Mouse (Mus musculus) CH12.LX (cell line): ENCODE results near the gene Scube3. TPM values are rescaled to one million over a fixed set of nuclear protein-coding genes. Genes with fewer than 3 reads are reported as not detected.
A peak's percentile ranks its signal among the peaks of the same experiment; 100 is the strongest.

Experiments used
- DNase-seq: peaks from one replicate; pipeline ENCODE4 v3.0.0-alpha.2; 2013; ENCODE audit errors: extremely low read depth
- H3K27ac ChIP-seq: 2 replicates; pipeline ENCODE4 v1.5.1; 2012; ENCODE audit warnings: low read depth, mild to moderate bottlenecking, control low read depth, moderate library complexity; ENCODE audit not compliant: insufficient read depth
- H3K27me3 ChIP-seq: replicated peaks from 2 replicates; pipeline ENCODE3; 2012; ENCODE audit warnings: inconsistent platforms
- H3K36me3 ChIP-seq, 2 experiments: replicated peaks in 1 of 2; 2 replicates each; pipeline versions ENCODE3 to v1.6.1; 2012; ENCODE audit warnings: inconsistent platforms in 1 of 2, low read length in 1 of 2, mild to moderate bottlenecking in 1 of 2, mixed read lengths in 1 of 2, moderate library complexity in 1 of 2; ENCODE audit not compliant: control insufficient read depth in 1 of 2, insufficient read depth in 1 of 2
- H3K4me1 ChIP-seq, 2 experiments: 2 replicates each; pipeline ENCODE4 v1.6.1; 2012; ENCODE audit warnings: inconsistent platforms in 1 of 2, moderate library complexity in 1 of 2; ENCODE audit not compliant: insufficient read depth in 2 of 2, control insufficient read depth in 1 of 2
- H3K4me2 ChIP-seq: 2 replicates; pipeline ENCODE4 v1.6.1; 2012; ENCODE audit warnings: low read depth, mild to moderate bottlenecking, control low read depth; ENCODE audit not compliant: poor library complexity, insufficient read depth, severe bottlenecking
- H3K4me3 ChIP-seq, 3 experiments: fragments of 150-350 bp in 1 of 3; sonication (generic) in 1 of 3; replicated peaks in 1 of 3; 2 replicates each; pipeline versions ENCODE3 to v1.5.1; 2011 to 2012; ENCODE audit warnings: low read depth in 2 of 3, low read length in 2 of 3, mild to moderate bottlenecking in 2 of 3, moderate library complexity in 2 of 3, control low read depth in 1 of 3, improper control_type of control experiment in 1 of 3, inconsistent platforms in 1 of 3, mixed read lengths in 1 of 3; ENCODE audit not compliant: poor library complexity in 1 of 3
- H3K79me2 ChIP-seq: replicated peaks from 2 replicates; pipeline ENCODE4 v1.6.1; 2012; ENCODE audit warnings: mild to moderate bottlenecking, moderate library complexity; ENCODE audit not compliant: control insufficient read depth, poor library complexity, insufficient read depth, severe bottlenecking; ENCODE audit errors: extremely low read depth
- H3K9ac ChIP-seq: 2 replicates; pipeline ENCODE4 v1.6.1; 2012; ENCODE audit warnings: low read depth, mild to moderate bottlenecking, control low read depth, moderate library complexity; ENCODE audit not compliant: insufficient read depth
- H3K9me3 ChIP-seq: replicated peaks from 2 replicates; pipeline ENCODE3; 2012; ENCODE audit warnings: low read length, inconsistent platforms, mixed read lengths
- CHD2 ChIP-seq: IDR thresholded peaks from 2 replicates; pipeline ENCODE4 v1.6.1; 2011; ENCODE audit warnings: low read length, improper control_type of control experiment
- ETS1 ChIP-seq: conservative IDR thresholded peaks from 2 replicates; pipeline ENCODE4 v1.6.1; 2012; ENCODE audit warnings: low read depth, mild to moderate bottlenecking, inconsistent platforms, low read length, improper control_type of control experiment, moderate library complexity
- JUN ChIP-seq: IDR thresholded peaks from 2 replicates; pipeline ENCODE4 v1.6.1; 2011; ENCODE audit warnings: low read depth, mild to moderate bottlenecking, low read length, improper control_type of control experiment, moderate library complexity; ENCODE audit not compliant: insufficient read depth
- JUND ChIP-seq: conservative IDR thresholded peaks from 2 replicates; pipeline ENCODE4 v1.6.1; 2011; ENCODE audit warnings: low read depth, low read length, improper control_type of control experiment
- MAFK ChIP-seq: IDR thresholded peaks from 2 replicates; pipeline ENCODE4 v1.6.1; 2011; ENCODE audit warnings: low read length, improper control_type of control experiment; ENCODE audit not compliant: insufficient replicate concordance
- MAZ ChIP-seq: IDR thresholded peaks from 2 replicates; pipeline ENCODE4 v1.6.1; 2012; ENCODE audit warnings: low read depth, mild to moderate bottlenecking, inconsistent platforms, low read length, improper control_type of control experiment, moderate library complexity
- MYC ChIP-seq: IDR thresholded peaks from 2 replicates; pipeline ENCODE4 v1.6.1; 2011; ENCODE audit warnings: low read depth, mild to moderate bottlenecking, improper control_type of control experiment, low read length
- NELFE ChIP-seq: IDR thresholded peaks from 2 replicates; pipeline ENCODE4 v1.6.1; 2011; ENCODE audit warnings: low read depth, low read length, improper control_type of control experiment
- NRF1 ChIP-seq: IDR thresholded peaks from 2 replicates; pipeline ENCODE4 v1.6.1; 2014; ENCODE audit warnings: low read depth, mild to moderate bottlenecking, inconsistent platforms, low read length, improper control_type of control experiment, moderate library complexity
- POLR2A ChIP-seq: IDR thresholded peaks from 2 replicates; pipeline ENCODE4 v1.6.1; 2011; ENCODE audit warnings: low read depth, mild to moderate bottlenecking, improper control_type of control experiment, low read length
- RCOR1 ChIP-seq: conservative IDR thresholded peaks from 2 replicates; pipeline ENCODE4 v1.6.1; 2012; ENCODE audit warnings: low read depth, mild to moderate bottlenecking, inconsistent platforms, low read length, improper control_type of control experiment
- SIN3A ChIP-seq: IDR thresholded peaks from 2 replicates; pipeline ENCODE4 v1.6.1; 2012; ENCODE audit warnings: low read length, improper control_type of control experiment, inconsistent platforms
- TBP ChIP-seq: conservative IDR thresholded peaks from 2 replicates; pipeline ENCODE4 v1.6.1; 2011; ENCODE audit warnings: low read depth, low read length, improper control_type of control experiment
- UBTF ChIP-seq: IDR thresholded peaks from 2 replicates; pipeline ENCODE4 v1.6.1; 2012; ENCODE audit warnings: low read depth, mild to moderate bottlenecking, inconsistent platforms, low read length, improper control_type of control experiment, moderate library complexity
- USF1 ChIP-seq: IDR thresholded peaks from 2 replicates; pipeline ENCODE4 v1.6.1; 2014; ENCODE audit warnings: low read depth, mild to moderate bottlenecking, inconsistent platforms, low read length, improper control_type of control experiment
- USF2 ChIP-seq: conservative IDR thresholded peaks from 2 replicates; pipeline ENCODE4 v1.6.1; 2011; ENCODE audit warnings: low read depth, low read length, improper control_type of control experiment
- ZMIZ1 ChIP-seq: IDR thresholded peaks from 2 replicates; pipeline ENCODE4 v1.6.1; 2012; ENCODE audit warnings: low read depth, mild to moderate bottlenecking, inconsistent platforms, low read length, improper control_type of control experiment
- dilution Hi-C: fragments of 300-500 bp; cut with MboI; formaldehyde crosslinking; loops from 2 replicates; pipeline ENCODE4 v1.14.3; 2020; ENCODE audit warnings: low sequenced_read_pairs; ENCODE audit not compliant: extremely low pct_unique_long_range_greater_than_20kb, extremely low pct_ligation_motif_present
- in situ Hi-C: fragments of 300-500 bp; cut with MboI; formaldehyde crosslinking; loops from 3 replicates; pipeline ENCODE4 v1.14.3; 2019; ENCODE audit warnings: low sequenced_read_pairs, low pct_ligation_motif_present, low pct_unique_long_range_greater_than_20kb, mixed read lengths
- polyA plus RNA-seq: library from polyadenylated mRNA; unstranded; fragments of >175 nt; gene quantifications from 2 replicates; pipeline ENCODE4 v1.2.1, GENCODE M21; 2012; ENCODE audit warnings: low read depth; ENCODE audit not compliant: insufficient read length
- total RNA-seq, 2 experiments: library from RNA; depleted of rRNA; stranded (reverse); fragments of 300-350 nt in 1 of 2; fragments of >200 nt in 1 of 2; gene quantifications; 2 replicates each; pipeline ENCODE4 v1.2.3; 2012 to 2014

Gene Scube3
- total and polyA plus RNA-seq, 3 experiments, result 0.08 to 0.19 TPM; not detected in 1

DNA sequence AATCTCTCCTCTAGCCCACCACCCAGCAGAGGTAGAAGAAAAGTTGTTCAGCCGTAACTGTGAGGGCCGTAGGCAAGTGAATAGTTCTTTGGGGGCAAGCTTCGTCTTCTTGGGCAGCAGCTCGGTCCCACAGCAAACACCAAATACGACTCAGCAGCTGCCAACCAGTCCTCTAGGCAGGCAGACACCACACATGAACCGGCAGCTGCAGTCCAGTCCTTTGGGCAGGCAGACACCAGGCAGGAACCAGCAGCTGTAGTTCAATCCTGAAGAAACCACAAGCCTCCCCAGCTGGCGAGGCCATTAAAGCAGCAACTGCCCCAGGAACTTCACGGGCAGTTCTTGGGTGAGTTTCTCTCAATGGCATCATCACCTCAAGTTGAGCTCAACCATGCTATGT lies 29.7 kb upstream of the Scube3 start:
- Histone ChIP-seq H3K79me2 (no peaks in the 10 kb centered on the region), H3K9ac (no peak overlapping the region), H3K4me2 (no peak overlapping the region), H3K27ac (no peak overlapping the region), H3K36me3 (no peaks in the 10 kb centered on the region)
- dilution Hi-C loops, result no loop called here
- in situ Hi-C loops, result no loop called here
- no peak for DNase-seq
- no peak for TF ChIP-seq SIN3A
- TF ChIP-seq USF1, result no peak
- no peak for TF ChIP-seq CHD2
- TF ChIP-seq NELFE, result no peak
- TF ChIP-seq, all 38 proteins: peak for 0
- peaks cover 8 to 27% of the 10 kb centered on the region in 2 experiments for H3K4me1 ChIP-seq
- peaks cover 24% of the 10 kb centered on the region for H3K9me3 ChIP-seq
- no peak overlapping the region for H3K4me3 ChIP-seq
- H3K27me3 ChIP-seq, result no peaks in the 10 kb centered on the region

DNA sequence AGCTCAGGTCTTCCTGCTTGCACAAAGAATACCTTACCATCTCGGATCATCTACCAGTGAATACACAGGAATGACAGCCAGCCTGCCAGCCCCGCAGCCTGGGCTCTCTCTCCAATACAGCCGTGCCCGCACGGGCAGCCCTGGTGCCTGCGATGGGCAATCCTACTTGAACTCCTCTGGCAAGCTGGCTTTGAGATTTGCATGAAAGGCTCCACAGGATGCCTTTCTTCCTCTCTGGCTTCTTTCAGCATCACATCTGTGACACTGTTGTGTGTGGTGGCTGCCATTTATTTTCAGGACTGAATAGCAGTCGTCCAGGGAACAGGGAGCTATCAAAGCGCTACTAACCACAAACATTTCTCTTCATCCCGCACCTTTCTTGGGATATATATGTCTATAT lies 25.6 kb upstream of the Scube3 start:
- Histone ChIP-seq H3K4me1 (peaks cover 17 to 56% of the 10 kb centered on the region in 2 experiments), H3K27ac (no peak overlapping the region), H3K79me2 (no peaks in the 10 kb centered on the region), H3K36me3 (no peaks in the 10 kb centered on the region), H3K9me3 (peaks cover 27% of the 10 kb centered on the region), H3K4me2 (no peak overlapping the region), H3K4me3 (no peak overlapping the region), H3K9ac (no peak overlapping the region), H3K27me3 (peaks cover 12% of the 10 kb centered on the region)
- peak; percentile 42 for DNase-seq
- dilution Hi-C loops, result no loop called here
- in situ Hi-C loops, result no loop called here
- TF ChIP-seq MAFK, result no peak
- TF ChIP-seq POLR2A, result no peak
- TF ChIP-seq MAZ, result no peak
- TF ChIP-seq TBP, result no peak
- no peak for TF ChIP-seq RCOR1
- TF ChIP-seq JUN, result no peak
- no peak for TF ChIP-seq ZMIZ1
- TF ChIP-seq USF2, result no peak
- TF ChIP-seq ETS1, result no peak
- TF ChIP-seq MYC, result no peak
- TF ChIP-seq NRF1, result no peak
- no peak for TF ChIP-seq JUND
- no peak for TF ChIP-seq UBTF
